Mouse (Mus musculus): ENCODE results near the gene Dand5. TPM values are rescaled to one million over a fixed set of nuclear protein-coding genes. Genes with fewer than 3 reads are reported as not detected.

Dand5 gene
- polyA plus RNA-seq, 1 experiment, result 6.7 TPM

DNA sequence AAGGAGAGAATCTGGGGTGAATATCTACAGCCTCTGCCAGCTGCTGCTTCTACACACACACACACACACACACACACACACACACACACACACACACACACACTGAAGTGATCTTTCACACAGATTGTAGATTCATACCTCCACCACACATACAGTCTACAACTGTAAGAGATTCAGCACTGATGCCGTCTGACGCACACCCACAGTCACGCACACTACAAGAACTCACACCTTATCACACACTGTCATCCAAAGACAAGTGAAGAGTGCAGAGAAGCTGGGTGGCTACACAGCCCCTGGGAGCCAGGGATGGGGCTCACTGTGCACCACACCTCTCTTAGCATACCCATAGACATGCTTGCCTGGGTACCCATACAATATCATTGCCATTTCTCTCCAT is 8.8 kb downstream of the Dand5 start:
- Histone ChIP-seq H3K79me2 (ENCODE audit: control insufficient read depth, insufficient read depth) (no peaks in the 10 kb centered on the region), H3K4me3 (no peak overlapping the region), H3K4me2 (ENCODE audit: low read depth) (no peak overlapping the region), H3K27me3 (ENCODE audit: control insufficient read depth, insufficient read depth, insufficient read length) (no peaks in the 10 kb centered on the region), H3ac (ENCODE audit: control insufficient read depth, insufficient read length) (no peak overlapping the region), H3K36me3 (ENCODE audit: control insufficient read depth, insufficient read depth) (no peaks in the 10 kb centered on the region)
- TF ChIP-seq POLR2A (IDR thresholded peaks at IDR 0.05; ENCODE audit: insufficient read length, low read depth) (no peak), E2F4 (IDR thresholded peaks at IDR 0.05; ENCODE audit: insufficient read depth) (no peak), SRF (IDR thresholded peaks at IDR 0.05; ENCODE audit: control insufficient read depth, insufficient read length, low read depth) (no peak), MYOD1 (IDR thresholded peaks at IDR 0.05; ENCODE audit: control insufficient read depth in 1 of 3, insufficient read length in 2 of 3, low read depth in 2 of 3) (no peak), POLR2AphosphoS2 (IDR thresholded peaks at IDR 0.05; ENCODE audit: insufficient read length, low read depth) (no peak), MAX (IDR thresholded peaks at IDR 0.05; ENCODE audit: low read depth) (no peak), TCF3 (IDR thresholded peaks at IDR 0.05; ENCODE audit: insufficient read length, low read depth) (no peak), MYOG (IDR thresholded peaks at IDR 0.05; ENCODE audit: control insufficient read depth in 1 of 3, insufficient read depth in 1 of 3, insufficient read length in 2 of 3, low read depth in 2 of 3) (no peak), REST (IDR thresholded peaks at IDR 0.05; ENCODE audit: insufficient read depth, insufficient read length) (no peak), CEBPB (IDR thresholded peaks at IDR 0.05; ENCODE audit: insufficient read depth, poor library complexity, severe bottlenecking) (no peak), TCF12 (IDR thresholded peaks at IDR 0.05; ENCODE audit: insufficient read depth, poor library complexity, severe bottlenecking) (no peak), USF1 (IDR thresholded peaks at IDR 0.05; ENCODE audit: low read depth) (no peak)

DNA sequence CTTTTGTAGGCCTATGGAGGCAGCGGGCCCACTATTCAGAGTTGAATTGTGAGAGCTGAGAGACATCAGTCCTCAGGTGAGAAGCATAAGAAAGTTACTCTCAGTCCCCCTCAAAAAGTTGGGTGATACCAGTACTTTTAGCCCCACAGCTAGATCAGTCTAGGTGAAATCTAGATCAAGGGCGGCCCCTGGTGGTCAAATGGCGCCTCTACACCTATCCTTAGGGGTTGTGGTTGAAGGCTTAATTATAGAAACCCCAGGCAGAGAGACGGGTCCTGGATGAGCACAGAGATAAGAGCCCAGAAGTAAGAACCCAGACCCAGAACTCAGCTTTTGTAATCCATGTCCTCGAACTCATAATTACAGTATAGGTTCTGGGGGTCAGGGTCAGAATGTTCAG is 9.6 kb downstream of the Dand5 start:
- TF ChIP-seq USF1 (IDR thresholded peaks at IDR 0.05; ENCODE audit: low read depth) (no peak), MYOD1 (IDR thresholded peaks at IDR 0.05; ENCODE audit: control insufficient read depth in 1 of 3, insufficient read length in 2 of 3, low read depth in 2 of 3) (no peak), CEBPB (IDR thresholded peaks at IDR 0.05; ENCODE audit: insufficient read depth, poor library complexity, severe bottlenecking) (no peak), MYOG (IDR thresholded peaks at IDR 0.05; ENCODE audit: control insufficient read depth in 1 of 3, insufficient read depth in 1 of 3, insufficient read length in 2 of 3, low read depth in 2 of 3) (no peak), E2F4 (IDR thresholded peaks at IDR 0.05; ENCODE audit: insufficient read depth) (no peak), SRF (IDR thresholded peaks at IDR 0.05; ENCODE audit: control insufficient read depth, insufficient read length, low read depth) (no peak), MAX (IDR thresholded peaks at IDR 0.05; ENCODE audit: low read depth) (no peak), REST (IDR thresholded peaks at IDR 0.05; ENCODE audit: insufficient read depth, insufficient read length) (no peak), TCF12 (IDR thresholded peaks at IDR 0.05; ENCODE audit: insufficient read depth, poor library complexity, severe bottlenecking) (no peak), POLR2A (IDR thresholded peaks at IDR 0.05; ENCODE audit: insufficient read length, low read depth) (no peak), POLR2AphosphoS2 (IDR thresholded peaks at IDR 0.05; ENCODE audit: insufficient read length, low read depth) (no peak), TCF3 (IDR thresholded peaks at IDR 0.05; ENCODE audit: insufficient read length, low read depth) (no peak)
- Histone ChIP-seq H3ac (ENCODE audit: control insufficient read depth, insufficient read length) (no peak overlapping the region), H3K27me3 (ENCODE audit: control insufficient read depth, insufficient read depth, insufficient read length) (no peaks in the 10 kb centered on the region), H3K79me2 (ENCODE audit: control insufficient read depth, insufficient read depth) (no peaks in the 10 kb centered on the region), H3K4me2 (ENCODE audit: low read depth) (no peak overlapping the region), H3K4me3 (no peak overlapping the region), H3K36me3 (ENCODE audit: control insufficient read depth, insufficient read depth) (no peaks in the 10 kb centered on the region)

DNA sequence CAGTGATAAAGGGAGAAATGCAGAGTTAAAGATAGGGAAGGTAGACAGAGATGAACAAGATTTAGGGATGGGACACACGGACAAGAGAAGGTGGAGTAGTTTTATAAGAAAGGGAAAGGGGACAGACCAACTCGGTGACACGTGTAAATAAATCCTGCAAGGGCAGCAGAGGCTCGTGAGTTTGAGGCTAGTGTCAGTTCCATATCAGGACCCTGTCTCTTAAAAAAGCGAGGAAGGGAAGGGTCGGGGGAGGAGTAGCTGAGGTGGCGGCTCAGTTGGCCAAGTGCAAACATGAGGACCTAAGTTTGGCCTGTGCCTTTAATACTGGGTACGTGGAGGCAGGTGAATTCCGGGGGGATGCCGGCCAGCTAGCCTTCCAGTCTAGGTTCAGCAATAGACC is 11.3 kb downstream of the Dand5 start:
- TF ChIP-seq MYOD1 (IDR thresholded peaks at IDR 0.05; ENCODE audit: control insufficient read depth in 1 of 3, insufficient read length in 2 of 3, low read depth in 2 of 3), result no peak
- no peak for TF ChIP-seq CEBPB (IDR thresholded peaks at IDR 0.05; ENCODE audit: insufficient read depth, poor library complexity, severe bottlenecking)
- no peak for TF ChIP-seq SRF (IDR thresholded peaks at IDR 0.05; ENCODE audit: control insufficient read depth, insufficient read length, low read depth)
- no peak for TF ChIP-seq TCF3 (IDR thresholded peaks at IDR 0.05; ENCODE audit: insufficient read length, low read depth)
- TF ChIP-seq MAX (IDR thresholded peaks at IDR 0.05; ENCODE audit: low read depth), result no peak
- no peak for TF ChIP-seq REST (IDR thresholded peaks at IDR 0.05; ENCODE audit: insufficient read depth, insufficient read length)
- TF ChIP-seq E2F4 (IDR thresholded peaks at IDR 0.05; ENCODE audit: insufficient read depth), result no peak
- TF ChIP-seq USF1 (IDR thresholded peaks at IDR 0.05; ENCODE audit: low read depth), result no peak
- TF ChIP-seq POLR2AphosphoS2 (IDR thresholded peaks at IDR 0.05; ENCODE audit: insufficient read length, low read depth), result no peak
- TF ChIP-seq TCF12 (IDR thresholded peaks at IDR 0.05; ENCODE audit: insufficient read depth, poor library complexity, severe bottlenecking), result no peak
- no peak for TF ChIP-seq POLR2A (IDR thresholded peaks at IDR 0.05; ENCODE audit: insufficient read length, low read depth)
- TF ChIP-seq MYOG (IDR thresholded peaks at IDR 0.05; ENCODE audit: control insufficient read depth in 1 of 3, insufficient read depth in 1 of 3, insufficient read length in 2 of 3, low read depth in 2 of 3), result no peak
- Histone ChIP-seq H3K4me3 (no peak overlapping the region), H3K27me3 (ENCODE audit: control insufficient read depth, insufficient read depth, insufficient read length) (no peaks in the 10 kb centered on the region), H3K79me2 (ENCODE audit: control insufficient read depth, insufficient read depth) (no peaks in the 10 kb centered on the region), H3K36me3 (ENCODE audit: control insufficient read depth, insufficient read depth) (no peaks in the 10 kb centered on the region), H3ac (ENCODE audit: control insufficient read depth, insufficient read length) (no peak overlapping the region), H3K4me2 (ENCODE audit: low read depth) (peak overlapping the region; percentile 82)

DNA sequence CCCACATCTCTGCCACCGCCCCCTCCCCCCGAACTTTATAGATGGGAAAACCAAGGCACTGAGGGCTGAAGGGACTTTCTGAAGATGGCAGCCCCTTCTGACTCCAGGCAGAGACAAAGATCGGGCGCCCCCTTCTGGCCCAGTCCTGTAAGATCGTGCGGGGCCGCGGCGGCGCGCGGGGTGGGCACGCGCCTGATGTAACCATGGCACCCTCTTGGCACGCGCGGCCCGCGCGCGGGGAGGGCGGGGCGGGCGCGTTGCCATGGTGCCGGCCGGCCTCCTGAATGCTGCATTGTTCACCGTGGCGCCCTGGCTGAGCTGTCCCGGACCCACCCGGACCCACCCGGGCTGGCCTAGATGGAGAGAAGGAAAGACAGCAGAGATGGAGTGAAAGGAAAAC is 11.7 kb downstream of the Dand5 start:
- H3K79me2 ChIP-seq (ENCODE audit: control insufficient read depth, insufficient read depth), result no peaks in the 10 kb centered on the region
- H3K27me3 ChIP-seq (ENCODE audit: control insufficient read depth, insufficient read depth, insufficient read length), result no peaks in the 10 kb centered on the region
- TF ChIP-seq SRF (IDR thresholded peaks at IDR 0.05; ENCODE audit: control insufficient read depth, insufficient read length, low read depth) (no peak), MAX (IDR thresholded peaks at IDR 0.05; ENCODE audit: low read depth) (no peak), REST (IDR thresholded peaks at IDR 0.05; ENCODE audit: insufficient read depth, insufficient read length) (no peak), MYOG (IDR thresholded peaks at IDR 0.05; ENCODE audit: control insufficient read depth in 1 of 3, insufficient read depth in 1 of 3, insufficient read length in 2 of 3, low read depth in 2 of 3) (peak in 1 of 3 experiments; percentile 6), CEBPB (IDR thresholded peaks at IDR 0.05; ENCODE audit: insufficient read depth, poor library complexity, severe bottlenecking) (no peak), TCF12 (IDR thresholded peaks at IDR 0.05; ENCODE audit: insufficient read depth, poor library complexity, severe bottlenecking) (no peak), MYOD1 (IDR thresholded peaks at IDR 0.05; ENCODE audit: control insufficient read depth in 1 of 3, insufficient read length in 2 of 3, low read depth in 2 of 3) (no peak), POLR2AphosphoS2 (IDR thresholded peaks at IDR 0.05; ENCODE audit: insufficient read length, low read depth) (no peak)
- H3K4me2 ChIP-seq (ENCODE audit: low read depth), result peak overlapping the region; percentile 82
- H3K4me3 ChIP-seq, result no peak overlapping the region
- no peak overlapping the region for H3ac ChIP-seq (ENCODE audit: control insufficient read depth, insufficient read length)
- H3K36me3 ChIP-seq (ENCODE audit: control insufficient read depth, insufficient read depth), result no peaks in the 10 kb centered on the region
